Mouse (Mus musculus) thymus, adult 2 months (tissue): ENCODE measurements around the gene Prlhr.

Experiments
- CTCF ChIP-seq: fragments of 200-500 bp; IDR thresholded peaks from 2 replicates; pipeline ENCODE4 v1.5.1; 2012; ENCODE audit warnings: mild to moderate bottlenecking, control low read depth, low read length, moderate library complexity, borderline replicate concordance; ENCODE audit not compliant: control insufficient read depth, poor library complexity, insufficient read depth; ENCODE audit errors: extremely low read depth
- POLR2A ChIP-seq: fragments of 200-500 bp; IDR thresholded peaks from 2 replicates; pipeline ENCODE4 v1.6.1; 2012; ENCODE audit warnings: mild to moderate bottlenecking, low read length, control low read depth, moderate library complexity; ENCODE audit not compliant: control insufficient read depth, poor library complexity, insufficient read depth; ENCODE audit errors: extremely low read depth

- TF ChIP-seq CTCF (no peak), POLR2A (no peak)
Observed at GRCm38 (mm10) chr19:60440531-60440930, 27.6 kb downstream of the Prlhr start.
